Mouse (Mus musculus): ENCODE data around the gene Cyp21a1.
A peak's percentile ranks its signal among the peaks of the same experiment; 100 is the strongest.
"Not testable (repeated sequence)": the region's sequence is repeated elsewhere in the genome, so short reads cannot be mapped to it uniquely, and the experiment has no call there.

Gene Cyp21a1

DNA sequence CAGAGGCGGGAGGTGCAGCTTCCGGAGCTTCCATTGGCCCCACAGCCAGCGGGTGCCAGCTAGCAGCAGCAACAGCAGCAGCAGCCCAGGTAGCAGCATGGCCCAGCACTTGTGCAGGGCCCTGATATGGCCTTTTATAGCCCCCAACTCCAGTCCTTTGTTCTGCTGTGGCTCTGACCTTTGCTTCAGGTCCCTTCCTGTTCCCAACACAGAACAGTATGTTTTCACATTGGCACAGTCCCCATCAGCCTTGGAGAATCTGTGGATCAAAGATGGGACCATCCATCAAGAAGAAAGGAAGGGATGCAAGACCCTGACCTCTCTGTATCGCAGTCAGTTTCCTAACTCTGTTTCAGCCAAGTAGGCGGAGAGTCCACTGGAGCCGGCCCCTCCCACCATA, at the start of gene Cyp21a1:
Gene Cyp21a1 (minus strand): TSS at position 261 of the 400 bp plus-strand sequence.
- DNase-seq (ENCODE audit: low read depth, low spot score): not testable (repeated sequence)

DNA sequence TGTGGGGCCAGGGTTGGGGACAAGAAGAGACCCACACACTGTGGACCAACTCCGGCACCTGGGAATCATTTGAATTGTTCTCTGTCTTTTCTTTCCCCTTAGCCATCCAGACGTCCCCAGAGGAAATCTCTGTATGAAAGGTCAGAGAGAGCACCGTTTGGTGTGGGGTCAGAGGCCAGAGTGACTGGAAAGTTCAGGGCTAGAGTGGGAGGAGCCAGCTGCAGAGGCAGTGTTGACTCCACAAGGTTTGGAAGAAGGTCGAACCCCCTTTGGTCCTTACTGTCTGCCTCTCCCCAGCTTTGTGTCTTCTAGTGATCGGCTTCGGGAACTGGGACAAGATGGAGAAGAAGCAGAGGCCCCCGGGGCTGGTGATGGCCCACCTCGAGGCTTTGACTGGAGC, 49.1 kb upstream of the Cyp21a1 start:
- DNase-seq (ENCODE audit: low read depth, low spot score): no peak

GRCm38 (mm10) chr17:34850517-34851125, 46.3 kb upstream of the Cyp21a1 start:
- DNase-seq (ENCODE audit: low read depth, low spot score): no peak

DNA sequence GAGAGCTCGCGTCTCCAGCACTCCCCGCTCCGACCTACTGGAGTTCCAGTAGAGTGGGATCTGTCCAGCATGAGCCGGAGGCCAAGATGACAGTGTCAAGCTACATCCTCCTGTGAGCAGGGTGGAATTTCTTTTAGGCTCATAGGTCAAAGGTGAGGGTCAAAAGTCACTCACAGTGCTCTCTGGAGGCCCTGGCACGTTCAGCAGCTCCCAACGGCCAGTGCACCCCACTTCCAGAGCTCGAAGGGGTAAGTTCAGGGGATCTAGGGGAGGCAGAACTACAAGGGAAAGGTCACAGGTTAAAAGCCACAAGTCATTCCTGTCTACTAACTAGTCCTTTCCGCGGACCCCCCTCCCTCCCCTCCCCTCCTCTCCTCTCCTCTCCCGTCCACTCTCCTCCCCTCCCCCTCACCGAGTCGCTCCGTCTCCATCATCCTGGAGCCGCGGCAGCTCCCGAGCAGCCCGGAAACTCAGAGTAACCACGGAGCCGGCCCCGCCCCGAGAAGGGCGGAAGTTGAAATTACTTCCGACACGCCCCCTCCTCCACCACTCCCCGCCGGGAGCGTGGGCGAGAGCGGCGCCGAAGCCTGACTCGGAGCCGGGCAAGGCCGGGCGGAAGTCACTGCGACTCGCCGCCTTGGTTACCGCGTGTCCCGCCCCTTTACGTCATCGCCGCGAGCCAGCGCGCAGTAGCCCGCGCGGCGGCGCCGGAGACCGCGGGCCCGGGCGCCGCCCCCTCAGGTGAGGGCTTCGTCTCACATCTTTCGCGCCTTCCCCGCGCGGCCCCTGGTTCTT, 45.6 kb upstream of the Cyp21a1 start, which contains the start of the genes Skiv2l and Nelfe:
Gene Skiv2l (minus strand): TSS at position 489 of the 795 bp plus-strand sequence.
Gene Nelfe (plus strand): TSS at position 670 of the 795 bp plus-strand sequence.
- peak; percentile 92 for DNase-seq (ENCODE audit: low read depth, low spot score)

GRCm38 (mm10) chr17:34847615-34848014, 43.3 kb upstream of the Cyp21a1 start:
- DNase-seq (ENCODE audit: low read depth, low spot score): no peak

DNA sequence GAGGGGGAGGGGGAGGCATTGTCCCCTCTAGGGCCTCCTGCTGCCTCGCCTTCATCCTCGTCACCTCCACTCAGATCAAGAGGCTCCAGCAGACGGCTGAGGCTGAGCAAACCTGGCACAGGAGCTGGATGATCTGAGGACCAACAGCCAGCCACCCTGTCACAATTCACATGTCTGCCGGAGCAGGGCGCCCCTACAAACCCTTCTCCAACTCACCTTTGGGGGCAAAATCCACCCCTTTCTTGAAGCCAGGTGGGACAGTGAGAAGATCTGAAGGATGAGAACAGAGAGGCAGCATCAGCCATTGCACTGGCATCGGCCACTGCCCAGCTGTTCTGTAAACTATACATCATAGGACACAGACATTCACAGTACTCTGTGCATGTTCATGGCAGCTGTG, 42.8 kb upstream of the Cyp21a1 start:
- DNase-seq (ENCODE audit: low read depth, low spot score): no peak

DNA sequence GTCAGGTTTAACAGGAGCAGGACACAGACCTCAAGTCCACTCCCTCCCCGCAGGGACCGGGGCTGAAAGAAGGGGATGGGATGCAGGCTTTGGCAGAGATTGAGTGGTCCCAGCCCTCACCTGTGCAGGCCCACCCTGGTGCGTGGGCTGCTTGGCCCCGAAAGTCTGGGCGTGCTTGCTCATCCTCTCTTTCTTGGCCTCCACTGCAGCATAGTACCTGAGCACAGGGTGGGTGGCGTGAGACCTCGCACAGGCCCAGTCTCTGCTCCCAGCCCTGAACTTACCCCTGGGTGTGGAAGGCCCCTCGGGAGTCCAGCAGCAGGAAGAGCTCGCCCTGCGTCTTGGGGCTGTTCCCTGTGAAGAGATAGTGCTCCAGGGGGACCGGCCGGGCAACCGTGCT, 40.5 kb upstream of the Cyp21a1 start:
- DNase-seq (ENCODE audit: low read depth, low spot score): no peak

DNA sequence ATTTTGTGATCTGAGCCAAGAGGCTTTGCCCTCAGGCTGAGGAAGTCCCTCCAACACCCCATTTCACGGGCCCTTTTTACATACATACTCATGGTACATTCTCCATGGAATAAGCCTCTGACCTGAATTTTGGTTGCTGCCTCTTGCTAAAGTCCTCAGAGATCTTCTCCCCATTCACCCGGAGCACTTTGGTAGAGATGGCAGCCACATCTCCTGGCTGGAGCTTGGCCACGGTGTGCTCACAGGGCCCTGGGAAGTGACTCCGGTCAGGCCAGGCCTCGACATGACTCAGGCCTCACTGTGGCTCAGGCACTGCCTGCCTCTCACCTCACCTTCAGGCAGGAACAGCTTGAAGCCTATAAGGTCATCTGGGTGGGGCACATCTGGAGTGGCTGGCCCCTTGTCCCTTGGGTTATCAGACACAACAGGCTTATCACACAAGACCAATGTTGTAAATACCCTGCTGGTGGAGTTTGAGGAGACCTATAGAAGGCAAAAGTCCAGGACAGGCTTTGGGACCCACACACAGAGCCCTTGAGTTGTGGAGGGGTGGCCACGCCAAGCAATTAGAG, 36.5 kb upstream of the Cyp21a1 start:
- DNase-seq (ENCODE audit: low read depth, low spot score): no peak

DNA sequence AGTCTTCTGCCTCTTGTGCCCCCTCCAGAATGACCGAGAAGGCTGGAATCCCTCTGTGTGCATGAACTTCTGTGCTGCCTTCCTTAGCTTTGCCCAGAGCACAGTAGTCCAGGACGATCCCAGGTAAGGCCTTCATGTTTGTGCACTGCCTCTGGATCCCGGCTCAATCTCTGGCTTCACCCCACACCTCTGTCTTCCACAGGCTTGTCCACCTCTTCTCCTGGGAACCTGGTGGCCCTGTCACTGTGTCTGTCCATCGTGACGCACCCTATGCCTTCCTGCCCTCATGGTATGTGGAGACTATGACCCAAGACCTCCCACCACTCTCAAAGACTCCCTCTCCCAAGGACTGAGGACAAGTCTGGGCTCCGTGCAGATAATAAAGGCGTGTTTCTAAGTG, 34.4 kb upstream of the Cyp21a1 start:
- no peak for DNase-seq (ENCODE audit: low read depth, low spot score)

GRCm38 (mm10) chr17:34837464-34838324, 33.3 kb upstream of the Cyp21a1 start:
- DNase-seq (ENCODE audit: low read depth, low spot score): no peak

DNA sequence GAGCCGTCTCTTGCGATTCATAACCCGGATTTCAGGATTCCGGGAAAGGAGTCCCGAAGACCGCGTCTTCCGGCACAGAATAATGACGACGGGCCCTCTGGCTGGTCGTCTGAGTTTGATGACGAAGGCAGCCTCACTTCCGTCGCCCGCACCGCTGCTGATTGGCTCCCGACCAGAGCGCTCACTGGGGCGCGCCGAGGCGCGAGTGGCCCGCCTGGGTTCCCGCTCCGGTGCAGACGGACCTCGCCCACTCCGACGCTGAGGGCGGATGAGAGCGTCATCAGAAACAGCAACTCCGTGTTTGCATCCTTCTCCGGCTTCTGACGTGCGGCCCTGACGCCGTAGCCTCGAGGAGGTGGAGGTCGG, 32.5 kb upstream of the Cyp21a1 start, which contains the start of the genes Stk19 and Dxo:
Gene Stk19 (minus strand): TSS at position 90 of the 366 bp plus-strand sequence.
Gene Dxo (plus strand): TSS at position 164 of the 366 bp plus-strand sequence.
- peak; percentile 94 for DNase-seq (ENCODE audit: low read depth, low spot score)

DNA sequence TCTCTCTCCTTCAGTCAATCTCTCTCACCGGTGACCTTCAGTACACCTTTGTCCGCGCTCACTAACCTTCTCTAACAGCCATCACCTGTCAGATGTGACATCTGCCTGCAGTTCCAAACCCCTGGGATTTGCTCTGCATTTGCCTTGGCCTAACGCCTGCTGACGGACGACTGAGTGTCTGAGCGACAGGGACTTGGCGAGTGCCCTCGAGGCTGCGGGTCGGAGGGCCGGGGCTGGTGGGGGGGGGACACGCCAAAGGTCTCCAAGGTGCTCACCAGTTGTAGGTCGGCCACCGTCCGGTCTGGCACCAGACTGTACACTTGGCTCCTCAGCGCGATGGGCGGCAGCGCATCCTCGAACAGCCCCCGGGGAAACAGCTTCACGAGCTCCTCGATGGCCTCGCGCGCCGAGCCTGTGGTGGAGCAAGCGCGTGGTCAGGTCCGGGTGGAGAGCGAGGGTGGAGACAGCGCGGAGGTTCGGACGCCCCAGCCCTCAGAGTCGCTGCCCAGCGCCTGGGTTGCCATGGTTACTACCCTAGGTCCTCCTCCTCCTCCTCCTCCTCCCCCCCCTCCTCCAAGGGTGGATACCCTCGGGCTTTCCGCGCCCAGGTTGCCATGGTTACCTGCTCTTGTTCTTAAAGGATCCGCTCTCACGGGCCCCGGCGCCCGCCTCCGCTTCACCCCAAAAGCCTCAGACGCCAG, 31.9 kb upstream of the Cyp21a1 start:
- DNase-seq (ENCODE audit: low read depth, low spot score): no peak

DNA sequence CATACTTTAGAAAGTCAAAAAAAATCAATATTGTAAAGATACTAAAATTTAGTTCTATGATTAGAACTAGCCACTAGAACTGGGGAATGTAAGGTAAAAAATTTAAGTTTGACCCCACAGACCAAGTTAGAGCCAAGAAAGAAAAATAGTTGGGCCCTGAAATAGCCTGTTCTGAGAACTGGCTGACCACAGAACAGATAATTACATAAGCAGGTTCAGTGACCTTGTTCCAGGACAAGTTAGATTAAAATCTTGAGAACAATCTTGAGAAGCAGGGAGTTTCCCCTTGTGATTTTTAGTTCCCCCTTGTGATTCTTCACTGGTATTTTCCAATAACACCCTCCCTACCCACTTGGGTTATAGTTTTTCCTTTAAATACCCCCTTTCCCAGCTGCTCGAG, 26.4 kb upstream of the Cyp21a1 start:
- DNase-seq (ENCODE audit: low read depth, low spot score): not testable (repeated sequence)

DNA sequence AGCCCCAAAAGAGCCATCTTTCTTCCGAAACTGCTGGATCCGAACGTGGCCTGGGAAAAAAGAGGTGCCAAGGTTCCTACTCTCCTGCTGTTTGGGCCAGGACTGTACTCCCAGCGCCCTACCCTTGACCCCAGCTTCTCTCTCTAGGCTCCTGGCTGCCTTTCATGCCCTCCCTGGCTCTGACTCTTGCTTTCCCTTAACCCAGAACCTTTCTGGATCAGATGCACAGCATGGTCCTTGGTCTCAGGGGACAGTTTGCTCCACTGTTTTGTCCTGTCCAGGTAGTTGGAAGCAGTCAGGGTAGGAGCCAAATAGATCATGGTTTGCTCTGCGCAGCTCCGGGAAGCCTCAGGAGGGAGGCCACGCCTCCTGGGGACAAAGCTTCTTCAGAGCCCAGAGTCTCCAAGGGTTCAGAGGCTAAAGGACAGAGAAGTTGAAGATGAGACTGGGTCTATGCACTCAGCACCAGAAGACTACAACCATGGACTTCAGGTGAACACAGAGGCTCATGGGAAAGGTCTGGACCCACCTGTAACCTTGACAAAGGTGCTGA, 10.5 kb upstream of the Cyp21a1 start:
- DNase-seq (ENCODE audit: low read depth, low spot score): no peak

GRCm38 (mm10) chr17:34813747-34814146, 9.4 kb upstream of the Cyp21a1 start:
- DNase-seq (ENCODE audit: low read depth, low spot score): not testable (repeated sequence)

DNA sequence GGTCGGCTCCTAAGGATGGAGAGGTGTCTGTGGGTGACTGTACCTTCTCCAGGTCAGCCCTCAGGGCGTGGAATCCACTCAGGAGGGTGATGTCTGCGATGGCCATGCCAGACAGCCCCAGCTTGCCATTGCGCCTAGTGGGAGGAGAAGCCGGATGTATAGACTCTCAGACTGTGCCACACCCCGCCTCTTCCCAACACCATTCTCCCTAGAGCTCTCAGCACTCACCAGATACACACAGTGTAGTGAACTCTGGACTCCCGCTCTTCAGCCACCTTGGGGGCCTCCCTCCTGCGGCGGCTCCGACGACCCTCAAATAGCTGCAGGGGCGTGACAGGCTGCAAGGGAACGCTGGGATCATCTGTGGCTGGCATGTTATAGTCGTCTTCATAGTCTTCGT, 6.9 kb upstream of the Cyp21a1 start:
- no peak for DNase-seq (ENCODE audit: low read depth, low spot score)

DNA sequence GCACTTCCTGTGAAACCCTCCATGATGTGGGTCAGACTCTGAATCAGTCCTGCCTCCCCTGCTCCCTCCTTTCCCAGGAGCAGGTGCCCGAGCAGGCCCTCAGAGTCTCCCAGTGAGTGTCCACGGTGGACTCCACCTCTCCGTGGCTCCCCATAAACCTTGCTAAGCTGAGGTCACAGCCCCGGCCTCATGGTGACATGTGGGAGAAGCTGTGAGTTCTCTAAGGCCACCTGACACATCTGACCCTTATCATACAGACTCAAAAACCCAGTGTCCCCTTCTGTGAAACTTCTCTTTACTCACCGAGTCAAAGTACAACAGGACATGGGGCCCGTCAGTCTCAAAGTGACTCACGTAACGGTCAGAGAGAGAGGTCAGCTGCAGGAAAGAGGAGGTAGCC, 6.5 kb upstream of the Cyp21a1 start:
- not testable (repeated sequence) for DNase-seq (ENCODE audit: low read depth, low spot score)

GRCm38 (mm10) chr17:34810411-34810810, 6.0 kb upstream of the Cyp21a1 start:
- DNase-seq (ENCODE audit: low read depth, low spot score): not testable (repeated sequence)

GRCm38 (mm10) chr17:34808599-34809205, 4.3 kb upstream of the Cyp21a1 start:
- DNase-seq (ENCODE audit: low read depth, low spot score): no peak

- DNase-seq (ENCODE audit: low read depth, low spot score): no peak
These were observed 2.8 kb upstream of the Cyp21a1 start for GRCm38 (mm10) chr17:34807176-34807575.
